Mouse (Mus musculus) midbrain, embryonic 12.5 days (tissue): ENCODE measurements around the gene Hoxc8. TPM values are rescaled to one million over a fixed set of nuclear protein-coding genes. Genes with fewer than 3 reads are reported as not detected.

Experiments used
- ATAC-seq: fragments of 200-750 bp; cut with Nextera tagmentation; 2 replicates; pipeline ENCODE4 v1.8.0; 2017; ENCODE audit warnings: low read depth, moderate TSS enrichment, moderate library complexity; ENCODE audit not compliant: low FRiP score
- H3K27ac ChIP-seq: fragments of 300-500 bp; sonication (generic); replicated peaks from 2 replicates; pipeline ENCODE4 v1.5.1; 2016; ENCODE audit warnings: mild to moderate bottlenecking
- H3K27me3 ChIP-seq: fragments of 300-500 bp; sonication (generic); 2 replicates; pipeline ENCODE4 v1.6.1; 2016; ENCODE audit warnings: mild to moderate bottlenecking
- H3K36me3 ChIP-seq: fragments of 300-500 bp; sonication (generic); 2 replicates; pipeline ENCODE4 v1.6.1; 2016
- H3K4me1 ChIP-seq: fragments of 300-500 bp; sonication (generic); 2 replicates; pipeline ENCODE4 v1.6.1; 2016
- H3K4me2 ChIP-seq: fragments of 300-500 bp; sonication (generic); replicated peaks from 2 replicates; pipeline ENCODE4 v1.6.1; 2016; ENCODE audit warnings: mild to moderate bottlenecking, moderate library complexity
- H3K4me3 ChIP-seq: fragments of 300-500 bp; sonication (generic); 2 replicates; pipeline ENCODE4 v1.5.1; 2016; ENCODE audit warnings: mild to moderate bottlenecking
- H3K9ac ChIP-seq: fragments of 300-500 bp; sonication (generic); replicated peaks from 2 replicates; pipeline ENCODE4 v1.6.1; 2016; ENCODE audit warnings: mild to moderate bottlenecking, moderate library complexity
- H3K9me3 ChIP-seq: fragments of 300-500 bp; sonication (generic); 2 replicates; pipeline ENCODE4 v1.6.1; 2016; ENCODE audit warnings: mild to moderate bottlenecking
- WGBS: fragments of 180-500 bp; shearing (Covaris S2); methylation state at CpG from one replicate; pipeline ENCODE4 v1.1.7; 2016; 5-methylcytosine and 5-hydroxymethylcytosine counted together
- polyA plus RNA-seq: library from polyadenylated mRNA; unstranded; fragments of >200 nt; fragmentation: Nextera tagmentation; extraction: Ambion mirVana; gene quantifications from 2 replicates; pipeline ENCODE4 v1.2.1, GENCODE M21; 2016

Gene Hoxc8
- polyA plus RNA-seq, 1 experiment from 2014 or later, result not detected

DNA sequence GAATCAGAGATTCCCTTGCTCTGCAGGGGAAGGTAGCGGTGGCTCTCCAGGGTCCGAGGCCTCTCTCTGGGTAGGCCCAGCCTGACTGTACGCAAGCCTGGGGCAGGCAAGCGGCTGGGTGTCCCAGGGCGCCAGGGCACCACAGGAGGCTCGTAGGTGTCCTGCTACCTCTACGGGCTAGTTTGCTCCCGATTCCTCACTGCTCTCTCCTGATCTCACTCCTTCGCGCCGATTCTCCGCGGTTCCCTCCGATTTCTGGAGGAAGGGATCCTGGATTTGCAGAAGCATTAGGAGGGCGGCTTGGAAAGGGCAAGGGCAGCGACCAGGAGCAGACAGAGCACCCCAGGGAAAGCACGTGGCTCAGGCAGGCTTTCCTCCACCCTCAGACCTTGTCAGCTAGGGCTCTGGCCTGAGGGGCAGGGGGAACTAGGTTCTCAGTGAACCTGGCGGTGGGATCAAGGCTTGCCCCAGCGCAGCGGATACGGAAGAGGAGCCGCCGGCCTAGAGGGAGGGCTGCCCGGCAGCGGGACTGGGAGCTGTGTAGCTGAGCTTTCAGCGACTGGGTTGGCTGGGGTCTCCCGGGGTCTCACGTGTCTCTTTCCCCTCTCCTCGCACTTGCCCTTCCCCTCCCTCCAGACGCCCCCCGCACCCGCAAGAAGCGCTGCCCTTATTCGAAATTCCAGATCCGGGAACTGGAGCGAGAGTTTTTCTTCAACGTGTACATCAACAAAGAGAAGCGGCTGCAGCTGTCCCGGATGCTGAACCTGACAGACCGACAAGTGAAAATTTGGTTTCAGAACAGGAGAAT lies 34.4 kb upstream of the Hoxc8 start:
- Histone ChIP-seq H3K27me3 (peaks cover 98% of the 10 kb centered on the region), H3K4me2 (no peak overlapping the region), H3K27ac (no peak overlapping the region), H3K4me3 (no peak overlapping the region), H3K4me1 (no peaks in the 10 kb centered on the region), H3K36me3 (no peaks in the 10 kb centered on the region), H3K9ac (no peak overlapping the region), H3K9me3 (no peaks in the 10 kb centered on the region)
- WGBS, result under 1% methylated on average over 40 of the region's 40 CpGs
- no peak for ATAC-seq

GRCm38 (mm10) chr15:102956906-102957305 lies 33.5 kb upstream of the Hoxc8 start:
- no peak overlapping the region for H3K27ac ChIP-seq

GRCm38 (mm10) chr15:102959663-102960191 lies 30.7 kb upstream of the Hoxc8 start:
- peaks cover 95% of the 10 kb centered on the region for H3K27me3 ChIP-seq
- H3K9me3 ChIP-seq, result no peaks in the 10 kb centered on the region
- under 1% methylated on average over 13 of the region's 13 CpGs for WGBS
- no peak overlapping the region for H3K27ac ChIP-seq
- no peak overlapping the region for H3K4me3 ChIP-seq
- no peaks in the 10 kb centered on the region for H3K4me1 ChIP-seq
- H3K4me2 ChIP-seq, result no peak overlapping the region
- no peaks in the 10 kb centered on the region for H3K36me3 ChIP-seq
- ATAC-seq, result no peak
- no peak overlapping the region for H3K9ac ChIP-seq

More at GRCm38 (mm10) chr15:102956906-102957305, 33.5 kb upstream of the Hoxc8 start:
- Histone ChIP-seq H3K36me3 (no peaks in the 10 kb centered on the region), H3K27me3 (peaks cover 98% of the 10 kb centered on the region), H3K4me3 (no peak overlapping the region), H3K4me2 (no peak overlapping the region), H3K4me1 (no peaks in the 10 kb centered on the region), H3K9ac (no peak overlapping the region), H3K9me3 (no peaks in the 10 kb centered on the region)
- under 1% methylated on average over 12 of the region's 12 CpGs for WGBS
- ATAC-seq, result no peak

GRCm38 (mm10) chr15:102961728-102962127 lies 28.7 kb upstream of the Hoxc8 start:
- Histone ChIP-seq H3K4me3 (no peak overlapping the region), H3K4me1 (0 out of 2 replicates have a peak, but pooled peaks cover 5% of the 10 kb centered on the region), H3K4me2 (no peak overlapping the region), H3K27me3 (peaks cover 95% of the 10 kb centered on the region), H3K9me3 (no peaks in the 10 kb centered on the region), H3K9ac (no peak overlapping the region), H3K36me3 (no peaks in the 10 kb centered on the region), H3K27ac (no peak overlapping the region)
- no peak for ATAC-seq
- 4% methylated on average over 6 of the region's 6 CpGs for WGBS

DNA sequence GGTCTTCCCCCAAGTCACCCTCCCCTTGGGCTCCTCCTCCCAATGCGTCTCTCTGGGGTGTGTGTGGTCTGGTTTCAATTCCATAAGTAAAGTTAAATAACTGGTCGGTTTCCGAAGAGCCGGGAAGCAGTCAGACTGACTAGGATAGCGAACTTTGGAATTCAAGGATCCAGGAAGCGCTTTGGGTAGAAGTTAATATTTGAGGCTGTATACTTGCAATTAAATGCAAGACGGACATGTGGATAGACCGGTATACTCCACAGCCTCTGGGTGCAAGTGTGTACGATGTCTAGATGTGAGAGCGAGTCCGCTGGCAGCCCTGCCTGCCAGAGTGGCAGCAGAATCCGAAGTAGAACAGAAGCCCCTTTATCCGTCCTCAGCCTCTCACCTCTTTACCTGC lies 27.9 kb upstream of the Hoxc8 start:
- no peaks in the 10 kb centered on the region for H3K36me3 ChIP-seq
- H3K27me3 ChIP-seq, result peaks cover 95% of the 10 kb centered on the region
- no peak overlapping the region for H3K9ac ChIP-seq
- H3K4me3 ChIP-seq, result no peak overlapping the region
- 0 out of 2 replicates have a peak, but pooled peaks cover 6% of the 10 kb centered on the region for H3K4me1 ChIP-seq
- WGBS, result 1% methylated on average over 13 of the region's 13 CpGs
- ATAC-seq, result no peak
- H3K4me2 ChIP-seq, result no peak overlapping the region
- H3K9me3 ChIP-seq, result no peaks in the 10 kb centered on the region
- H3K27ac ChIP-seq, result no peak overlapping the region

GRCm38 (mm10) chr15:102963259-102963658 lies 27.1 kb upstream of the Hoxc8 start:
- H3K9me3 ChIP-seq, result no peaks in the 10 kb centered on the region
- 0 out of 2 replicates have a peak, but pooled peaks cover 6% of the 10 kb centered on the region for H3K4me1 ChIP-seq
- H3K4me3 ChIP-seq, result no peak overlapping the region
- peaks cover 94% of the 10 kb centered on the region for H3K27me3 ChIP-seq
- no peaks in the 10 kb centered on the region for H3K36me3 ChIP-seq
- ATAC-seq, result no peak
- H3K9ac ChIP-seq, result no peak overlapping the region
- no peak overlapping the region for H3K4me2 ChIP-seq
- no peak overlapping the region for H3K27ac ChIP-seq
- WGBS, result under 1% methylated on average over 8 of the region's 8 CpGs

DNA sequence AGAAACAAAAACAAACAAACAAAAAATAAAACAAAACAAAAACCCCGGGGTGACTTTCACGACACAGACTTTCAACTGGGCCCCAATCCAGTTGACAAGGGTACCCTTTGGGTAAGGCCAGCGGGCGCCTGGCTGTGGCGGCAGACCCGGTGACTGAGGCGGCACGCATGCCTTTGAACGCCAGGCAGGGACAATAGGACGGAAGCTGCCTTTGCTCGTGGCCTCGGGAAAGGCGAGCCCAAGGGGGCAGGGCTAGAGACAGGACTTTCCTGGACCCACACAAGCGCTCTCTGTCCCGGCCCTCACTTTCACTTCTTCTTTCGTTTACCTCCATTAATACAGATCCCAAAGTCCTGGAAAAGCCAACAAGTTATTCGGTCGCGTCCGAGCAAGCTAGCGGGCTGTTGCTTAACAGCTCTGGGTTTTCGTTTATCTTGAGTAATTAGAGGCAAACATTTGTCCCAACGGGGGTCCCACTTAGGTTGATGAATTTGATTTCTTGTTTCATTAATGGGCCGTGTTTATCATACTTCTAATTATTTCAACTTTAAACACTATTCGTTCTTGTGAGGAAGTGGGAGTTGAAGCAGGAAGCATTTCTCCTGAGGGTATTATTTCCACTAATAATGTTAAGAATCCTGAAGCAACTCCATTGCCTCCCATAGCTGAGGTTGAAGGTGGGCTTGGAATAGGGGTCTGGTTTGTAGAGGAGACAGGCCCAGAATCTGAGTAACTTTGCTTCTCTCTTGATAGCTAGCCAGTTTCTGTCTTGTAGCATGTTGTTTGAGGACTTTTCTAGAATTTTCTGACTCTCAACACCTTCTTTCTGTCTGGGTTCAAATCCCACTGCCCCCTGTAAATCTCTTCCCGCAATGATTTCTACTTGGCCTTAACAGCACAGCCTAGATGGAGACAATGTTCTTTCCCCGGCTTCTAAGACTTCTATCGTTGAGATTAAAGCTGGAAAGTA lies 26.5 kb upstream of the Hoxc8 start:
- Histone ChIP-seq H3K4me3 (no peak overlapping the region), H3K9ac (no peak overlapping the region), H3K4me2 (no peak overlapping the region), H3K27me3 (peaks cover 95% of the 10 kb centered on the region), H3K27ac (no peak overlapping the region), H3K36me3 (no peaks in the 10 kb centered on the region), H3K4me1 (0 out of 2 replicates have a peak, but pooled peaks cover 6% of the 10 kb centered on the region), H3K9me3 (no peaks in the 10 kb centered on the region)
- 1% methylated on average over 28 of the region's 28 CpGs for WGBS
- ATAC-seq, result no peak

GRCm38 (mm10) chr15:102965003-102965891 lies 25.2 kb upstream of the Hoxc8 start:
- no peak overlapping the region for H3K27ac ChIP-seq
- 0 out of 2 replicates have a peak, but pooled peaks cover 6% of the 10 kb centered on the region for H3K4me1 ChIP-seq
- no peak overlapping the region for H3K4me2 ChIP-seq
- H3K4me3 ChIP-seq, result no peak overlapping the region
- H3K27me3 ChIP-seq, result peaks cover 96% of the 10 kb centered on the region
- no peak for ATAC-seq
- H3K9me3 ChIP-seq, result no peaks in the 10 kb centered on the region
- WGBS, result 2% methylated on average over 26 of the region's 26 CpGs
- no peak overlapping the region for H3K9ac ChIP-seq
- H3K36me3 ChIP-seq, result no peaks in the 10 kb centered on the region

DNA sequence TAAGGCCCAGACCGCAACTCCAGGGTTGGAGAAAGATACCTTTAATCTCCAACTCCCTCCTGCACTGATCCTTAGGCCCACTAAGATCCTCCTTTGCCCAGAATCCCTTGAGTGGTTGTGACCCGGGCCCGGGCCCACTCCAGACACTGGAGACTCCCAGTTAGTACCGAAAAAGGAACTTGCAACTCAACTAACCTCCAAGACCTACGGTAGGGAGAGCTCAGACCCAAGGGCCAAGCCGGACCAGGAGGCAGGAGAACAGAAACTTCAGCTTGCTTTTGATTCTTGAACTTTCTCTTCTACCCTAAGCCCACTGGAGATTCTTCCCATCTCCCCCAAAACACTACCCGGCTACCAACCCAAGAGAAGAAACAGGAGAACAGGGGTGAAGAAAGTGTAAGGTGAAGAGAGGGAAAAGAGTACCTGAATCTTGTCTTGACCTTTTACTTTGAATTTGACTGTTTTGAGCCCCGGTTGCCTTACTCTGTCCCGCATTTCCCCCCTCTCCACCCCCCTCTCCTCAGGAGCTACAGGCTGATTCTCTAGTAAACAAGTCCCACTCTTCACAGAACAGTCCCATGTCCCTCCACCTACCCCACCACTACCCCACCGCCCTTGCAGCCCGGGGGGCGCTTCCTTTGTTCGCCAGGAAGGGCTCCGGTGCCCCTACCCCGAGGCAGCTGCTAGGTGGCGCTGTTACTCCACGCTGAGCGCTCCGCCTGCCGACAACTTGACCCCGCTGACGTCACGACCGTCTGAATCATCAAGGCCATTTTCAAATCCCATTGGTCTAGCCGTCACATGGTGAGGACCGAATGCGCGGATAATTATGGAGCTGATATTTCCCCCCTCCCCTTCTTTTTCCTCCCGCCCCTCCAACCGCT lies 24.3 kb upstream of the Hoxc8 start:
- Histone ChIP-seq H3K4me1 (0 out of 2 replicates have a peak, but pooled peaks cover 6% of the 10 kb centered on the region), H3K36me3 (no peaks in the 10 kb centered on the region), H3K9ac (no peak overlapping the region), H3K9me3 (no peaks in the 10 kb centered on the region), H3K27ac (no peak overlapping the region), H3K27me3 (peaks cover 96% of the 10 kb centered on the region), H3K4me3 (peak overlapping the region; percentile 10; the same call in 1 of the 2 replicates), H3K4me2 (peak overlapping the region; percentile 35)
- ATAC-seq, result peak; percentile 47
- WGBS, result 1% methylated on average over 29 of the region's 30 CpGs

GRCm38 (mm10) chr15:102966776-102967311 lies 23.6 kb upstream of the Hoxc8 start, which contains the start of gene Hoxc10:
Gene Hoxc10 (plus strand): TSS chr15:102966796.
- Histone ChIP-seq H3K9me3 (no peaks in the 10 kb centered on the region), H3K9ac (no peak within 1 kb of the TSS), H3K4me1 (0 out of 2 replicates have a peak, but pooled peaks cover 6% of the 10 kb centered on the region), H3K36me3 (no peaks in the 10 kb centered on the region), H3K27ac (no peak within 1 kb of the TSS), H3K4me3 (peak within 1 kb of the TSS; percentile 10; the same call in 1 of the 2 replicates), H3K27me3 (peaks cover 95% of the 10 kb centered on the region), H3K4me2 (peak within 1 kb of the TSS; percentile 35)
- ATAC-seq, result no peak; the same call in 1 of the 2 replicates
- 2% methylated on average over 27 of the region's 27 CpGs for WGBS
